Mouse (Mus musculus) liver, embryonic 15.5 days (tissue): ENCODE measurements around the gene Txlnb. TPM values are rescaled to one million over a fixed set of nuclear protein-coding genes. Genes with fewer than 3 reads are reported as not detected.

Experiments
- ATAC-seq: fragments of 200-750 bp; cut with Nextera tagmentation; 2 replicates; pipeline ENCODE4 v1.8.0; 2017; ENCODE audit warnings: moderate number of reproducible peaks, mild to moderate bottlenecking, moderate library complexity; ENCODE audit not compliant: insufficient read depth
- H3K27ac ChIP-seq: fragments of 300-500 bp; sonication (generic); replicated peaks from 2 replicates; pipeline ENCODE4 v1.5.1; 2015; ENCODE audit warnings: mild to moderate bottlenecking, inconsistent platforms
- H3K27me3 ChIP-seq: fragments of 300-500 bp; sonication (generic); 2 replicates; pipeline ENCODE4 v1.6.1; 2015; ENCODE audit warnings: mild to moderate bottlenecking, inconsistent platforms
- H3K36me3 ChIP-seq: fragments of 300-500 bp; sonication (generic); replicated peaks from 2 replicates; pipeline ENCODE4 v1.6.1; 2015; ENCODE audit warnings: moderate library complexity, mild to moderate bottlenecking, inconsistent platforms
- H3K4me1 ChIP-seq: fragments of 300-500 bp; sonication (generic); replicated peaks from 2 replicates; pipeline ENCODE4 v1.6.1; 2015; ENCODE audit warnings: inconsistent platforms
- H3K4me2 ChIP-seq: fragments of 300-500 bp; sonication (generic); 2 replicates; pipeline ENCODE4 v1.6.1; 2015; ENCODE audit warnings: moderate library complexity, mild to moderate bottlenecking, inconsistent platforms
- H3K4me3 ChIP-seq: fragments of 300-500 bp; sonication (generic); replicated peaks from 2 replicates; pipeline ENCODE4 v1.5.1; 2015; ENCODE audit warnings: mild to moderate bottlenecking, inconsistent platforms
- H3K9ac ChIP-seq: fragments of 300-500 bp; sonication (generic); 2 replicates; pipeline ENCODE4 v1.6.1; 2015; ENCODE audit warnings: moderate library complexity, mild to moderate bottlenecking, inconsistent platforms
- H3K9me3 ChIP-seq: fragments of 300-500 bp; sonication (generic); replicated peaks from 2 replicates; pipeline ENCODE4 v1.6.1; 2016; ENCODE audit warnings: inconsistent platforms
- WGBS: fragments of 180-500 bp; shearing (Covaris S2); methylation state at CpG from one replicate; pipeline ENCODE4 v1.1.7; 2015; ENCODE audit warnings: mixed read lengths; ENCODE audit not compliant: insufficient replicate concordance; 5-methylcytosine and 5-hydroxymethylcytosine counted together
- polyA plus RNA-seq: library from polyadenylated mRNA; unstranded; fragments of >200 nt; fragmentation: Nextera tagmentation; extraction: Ambion mirVana; gene quantifications from 2 replicates; pipeline ENCODE4 v1.2.1, GENCODE M21; 2015

The Txlnb gene
- polyA plus RNA-seq, 1 experiment from 2014 or later, result 0.22 TPM

DNA sequence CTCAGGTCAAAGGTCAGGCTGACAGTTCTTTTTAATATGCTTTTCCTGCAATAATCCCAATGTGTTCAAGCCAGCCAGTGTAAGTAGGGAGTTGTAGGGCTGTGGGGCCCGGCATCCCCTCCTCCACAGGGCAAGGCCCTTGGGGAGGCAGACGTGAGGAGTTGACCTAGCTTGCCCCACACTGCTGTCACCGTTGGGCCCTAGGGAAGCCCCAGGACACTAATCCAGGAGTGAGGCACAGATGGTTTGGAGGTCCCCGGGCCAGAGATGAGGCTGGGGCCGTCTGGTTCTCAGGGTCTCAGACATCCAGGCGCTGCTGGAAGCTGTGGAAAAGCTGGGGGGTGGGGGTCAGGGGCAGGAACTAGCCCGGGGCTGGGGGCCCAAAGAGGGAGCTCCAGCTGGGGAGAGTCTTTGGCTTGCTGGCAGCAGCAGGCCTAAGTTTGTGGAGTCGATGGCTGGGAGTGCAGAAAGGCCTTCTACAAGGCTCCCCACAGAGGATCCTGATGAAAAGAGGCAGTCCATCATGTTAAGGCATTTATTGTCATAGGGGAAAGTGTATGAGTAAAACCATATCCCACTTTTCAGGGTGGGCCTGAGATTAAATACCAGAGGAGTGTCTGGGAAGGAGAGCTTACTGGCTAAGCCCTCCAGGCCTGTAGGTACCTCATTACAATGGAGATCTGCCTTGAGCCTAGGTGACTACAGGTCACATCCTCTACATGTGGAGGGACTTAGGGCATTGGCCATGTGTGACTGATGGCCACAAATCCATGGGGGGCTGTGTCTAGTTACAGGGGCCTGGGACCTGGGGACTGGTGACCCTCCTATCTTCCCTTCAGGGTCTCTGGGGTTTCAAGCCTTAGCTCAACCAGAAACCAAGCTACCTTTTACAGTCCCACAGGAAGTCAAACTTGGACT, 82.2 kb downstream of the Txlnb start:
- WGBS, result 59% methylated on average over 8 of the region's 8 CpGs
- no peaks in the 10 kb centered on the region for H3K27me3 ChIP-seq
- no peaks in the 10 kb centered on the region for H3K4me1 ChIP-seq
- H3K4me2 ChIP-seq, result no peak overlapping the region
- H3K9me3 ChIP-seq, result no peaks in the 10 kb centered on the region
- H3K27ac ChIP-seq, result no peak overlapping the region
- no peak for ATAC-seq
- H3K4me3 ChIP-seq, result no peak overlapping the region
- H3K9ac ChIP-seq, result no peak overlapping the region
- H3K36me3 ChIP-seq, result no peaks in the 10 kb centered on the region

GRCm38 (mm10) chr10:17880038-17880437, 84.0 kb downstream of the Txlnb start:
- Histone ChIP-seq H3K36me3 (no peaks in the 10 kb centered on the region), H3K9me3 (no peaks in the 10 kb centered on the region), H3K4me1 (no peaks in the 10 kb centered on the region), H3K4me3 (no peak overlapping the region), H3K27me3 (no peaks in the 10 kb centered on the region), H3K4me2 (no peak overlapping the region), H3K27ac (no peak overlapping the region), H3K9ac (no peak overlapping the region)
- no peak for ATAC-seq
- 67% methylated on average over 3 of the region's 3 CpGs for WGBS

- ATAC-seq, result no peak
- Histone ChIP-seq H3K9me3 (no peaks in the 10 kb centered on the region), H3K36me3 (no peaks in the 10 kb centered on the region), H3K9ac (no peak overlapping the region), H3K4me1 (no peaks in the 10 kb centered on the region), H3K27me3 (no peaks in the 10 kb centered on the region), H3K4me3 (no peak overlapping the region), H3K4me2 (no peak overlapping the region), H3K27ac (no peak overlapping the region)
- 57% methylated on average over 2 of the region's 2 CpGs for WGBS
Observed at GRCm38 (mm10) chr10:17880724-17881123, 84.7 kb downstream of the Txlnb start.

Other genes with a start within 250 kb of the Txlnb start
- gene Cited2, start 73.0 kb upstream of the Txlnb start, polyA plus RNA-seq, result 17.4 TPM in 2 replicates
- 2.1 and 2.2 TPM in 2 replicates for gene Heca, start 151.8 kb downstream of the Txlnb start, polyA plus RNA-seq
- 31.8 and 44.3 TPM in 2 replicates for gene Abracl, start 227.1 kb downstream of the Txlnb start, polyA plus RNA-seq